Mouse (Mus musculus) kidney, adult 18-20 months (tissue): Measurements from ENCODE around the gene Fam111a.
A peak's percentile ranks its signal among the peaks of the same experiment; 100 is the strongest.
"Not testable (repeated sequence)": the region's sequence is repeated elsewhere in the genome, so short reads cannot be mapped to it uniquely, and the experiment has no call there.

ENCODE experiments used
- DNase-seq: peaks from one replicate; pipeline ENCODE4 v3.0.0; 2021

Fam111a gene

DNA sequence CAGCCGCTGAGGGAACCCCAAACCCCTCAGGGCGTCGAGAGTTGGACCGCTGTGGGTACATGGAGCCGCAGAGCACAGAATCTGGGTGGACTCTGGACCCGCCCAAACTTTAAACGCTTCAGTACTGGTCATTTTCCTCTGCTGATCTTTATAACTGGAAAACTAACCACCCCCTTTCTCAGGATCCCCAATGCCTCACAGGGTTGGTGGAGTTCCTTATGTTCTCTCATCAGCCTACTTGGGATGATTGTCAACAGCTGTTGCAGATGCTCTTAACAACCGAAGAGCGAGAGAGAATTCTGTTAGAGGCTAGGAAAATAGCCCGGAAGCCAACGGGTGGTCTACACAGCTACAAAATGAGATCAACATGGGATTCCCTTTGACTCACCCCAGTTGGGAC, at the start of gene Fam111a:
TSS of gene Fam111a (plus strand) at position 301 of the 400 bp plus-strand sequence.
- DNase-seq, result not testable (repeated sequence)

DNA sequence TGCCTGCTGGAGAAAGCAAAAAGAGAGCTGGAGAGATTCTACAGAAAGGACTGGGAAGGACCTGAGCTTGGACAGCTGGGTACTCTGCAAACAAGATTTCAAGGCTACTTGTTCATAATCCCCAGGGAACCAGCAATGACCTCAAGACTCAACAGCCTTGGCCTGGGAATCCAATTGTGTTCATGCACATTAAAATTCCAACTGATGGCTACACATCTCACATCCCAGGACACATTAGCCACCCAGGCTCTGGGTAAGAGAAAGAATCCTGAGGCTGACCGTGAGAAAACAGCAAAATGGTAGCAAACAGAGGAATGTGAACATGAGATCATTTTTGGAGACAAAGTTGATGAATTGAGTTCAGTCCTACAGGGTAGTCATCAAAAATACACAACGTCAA, 49.3 kb upstream of the Fam111a start:
- no peak for DNase-seq

DNA sequence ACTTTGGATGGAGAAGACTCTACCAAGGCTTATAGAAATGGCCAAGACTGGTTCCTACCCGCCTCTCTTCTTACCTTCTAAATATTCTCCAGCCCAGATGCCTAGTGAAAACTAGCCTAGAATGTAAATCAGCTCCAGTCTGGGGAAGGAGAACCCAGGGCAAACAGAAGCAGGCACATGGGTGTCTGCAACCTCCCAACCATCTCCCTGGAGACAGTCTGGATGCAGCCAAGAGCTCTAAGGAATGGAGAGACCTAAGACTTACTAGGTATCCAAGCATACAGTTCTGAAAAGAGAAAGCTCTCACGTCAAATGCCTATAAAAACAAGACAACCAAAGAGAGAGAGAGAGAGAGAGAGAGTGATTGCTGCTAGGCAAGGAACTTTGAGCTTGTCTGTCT, 47.6 kb upstream of the Fam111a start:
- DNase-seq, result no peak

DNA sequence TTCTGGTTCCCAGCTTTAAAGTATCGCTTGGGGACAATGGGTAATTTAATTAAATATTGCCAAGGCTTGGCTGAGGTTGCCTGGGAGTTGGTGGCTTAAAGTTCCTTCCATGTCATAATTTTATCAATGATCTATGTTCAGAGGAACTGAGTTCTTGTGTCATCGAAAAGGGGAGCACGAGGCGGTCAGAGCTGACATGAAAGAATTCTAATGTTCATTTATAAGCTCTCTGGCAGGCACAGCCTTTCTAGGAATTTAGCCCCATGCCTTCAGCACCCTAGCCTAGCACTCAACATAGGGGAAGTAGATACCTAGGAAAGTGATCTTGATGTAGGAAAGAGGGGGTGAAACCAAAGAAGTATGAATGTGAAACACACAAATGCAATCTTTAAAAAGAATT, 47.2 kb upstream of the Fam111a start:
- no peak for DNase-seq

DNA sequence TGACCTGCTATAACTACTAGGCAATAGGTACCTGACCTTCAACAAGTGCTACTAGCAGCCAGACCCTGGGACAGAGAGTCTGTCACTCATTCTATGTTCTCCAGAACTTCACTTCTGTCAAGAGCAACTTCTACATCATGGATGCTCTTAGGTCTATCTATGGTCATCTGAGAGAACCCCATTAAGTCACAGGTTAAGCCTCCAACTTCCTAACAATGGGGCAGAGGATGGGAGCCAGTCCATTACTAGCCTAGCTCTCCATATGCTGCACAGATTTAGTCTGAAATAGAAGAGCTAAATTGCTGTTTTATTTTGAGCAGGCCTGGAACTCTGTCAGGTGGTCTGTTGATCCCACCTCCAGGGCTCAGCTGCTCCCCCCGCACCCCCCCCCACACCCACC, 46.6 kb upstream of the Fam111a start:
- DNase-seq, result no peak

DNA sequence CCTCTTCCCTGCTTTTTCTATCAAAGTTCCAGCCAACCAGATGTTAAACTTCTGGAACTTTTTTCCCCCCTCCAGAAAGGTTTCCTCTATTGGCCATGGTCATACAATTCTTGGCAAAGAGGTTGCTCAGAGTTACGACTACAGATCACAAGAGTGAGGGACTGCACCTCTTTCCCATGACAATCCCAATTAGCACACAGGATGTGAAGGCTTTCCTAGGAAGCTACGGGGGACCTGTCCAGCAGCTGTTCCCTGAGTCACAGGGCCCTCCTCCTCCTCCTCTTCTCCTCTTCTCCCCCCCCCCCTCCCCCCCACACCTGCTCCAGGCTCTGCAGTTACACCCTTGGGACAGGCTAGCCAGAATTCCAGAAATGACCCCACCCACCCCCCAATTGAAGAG, 46.1 kb upstream of the Fam111a start:
- no peak for DNase-seq

DNA sequence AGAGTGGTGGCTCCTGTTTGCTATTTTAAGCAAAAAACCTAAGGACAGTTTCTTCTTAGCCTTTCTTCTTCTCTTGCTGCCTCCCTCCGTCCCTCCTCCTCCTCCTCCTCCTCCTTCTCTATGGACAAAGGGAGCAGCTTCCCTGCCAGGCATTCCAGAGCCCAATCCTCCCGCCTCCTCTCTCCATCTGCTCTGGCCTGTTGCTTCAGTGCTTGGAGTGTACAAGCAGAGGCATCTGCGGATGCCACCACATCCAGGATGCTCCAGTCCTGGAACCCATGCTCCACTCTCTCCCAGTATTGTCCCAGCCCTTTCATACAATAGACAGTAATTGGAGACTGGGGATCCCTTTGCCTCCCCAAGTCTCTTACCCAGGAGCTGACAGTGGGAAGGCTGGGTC, 45.4 kb upstream of the Fam111a start:
- no peak for DNase-seq

DNA sequence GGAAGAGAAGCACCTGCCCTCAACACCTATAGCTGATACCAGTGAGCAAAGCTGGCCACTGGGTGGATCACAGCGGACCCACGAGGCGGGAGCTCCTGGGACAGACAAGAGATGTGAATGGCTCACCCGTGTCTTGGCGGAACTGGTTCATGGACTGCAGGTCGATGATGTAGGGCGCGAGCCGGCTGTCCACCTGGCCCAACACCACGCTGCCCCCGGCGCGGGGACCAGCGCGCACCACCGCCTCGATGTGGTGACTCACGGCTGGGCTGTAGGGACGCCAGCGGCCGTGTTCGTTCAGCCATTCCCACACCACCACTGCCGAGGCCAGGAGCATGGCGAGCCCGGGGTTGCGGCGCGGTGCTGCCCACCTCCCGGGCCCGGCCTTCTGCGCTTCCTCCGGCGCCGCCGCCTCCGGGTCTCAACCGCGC, 44.6 kb upstream of the Fam111a start:
- peak; percentile 57 for DNase-seq

DNA sequence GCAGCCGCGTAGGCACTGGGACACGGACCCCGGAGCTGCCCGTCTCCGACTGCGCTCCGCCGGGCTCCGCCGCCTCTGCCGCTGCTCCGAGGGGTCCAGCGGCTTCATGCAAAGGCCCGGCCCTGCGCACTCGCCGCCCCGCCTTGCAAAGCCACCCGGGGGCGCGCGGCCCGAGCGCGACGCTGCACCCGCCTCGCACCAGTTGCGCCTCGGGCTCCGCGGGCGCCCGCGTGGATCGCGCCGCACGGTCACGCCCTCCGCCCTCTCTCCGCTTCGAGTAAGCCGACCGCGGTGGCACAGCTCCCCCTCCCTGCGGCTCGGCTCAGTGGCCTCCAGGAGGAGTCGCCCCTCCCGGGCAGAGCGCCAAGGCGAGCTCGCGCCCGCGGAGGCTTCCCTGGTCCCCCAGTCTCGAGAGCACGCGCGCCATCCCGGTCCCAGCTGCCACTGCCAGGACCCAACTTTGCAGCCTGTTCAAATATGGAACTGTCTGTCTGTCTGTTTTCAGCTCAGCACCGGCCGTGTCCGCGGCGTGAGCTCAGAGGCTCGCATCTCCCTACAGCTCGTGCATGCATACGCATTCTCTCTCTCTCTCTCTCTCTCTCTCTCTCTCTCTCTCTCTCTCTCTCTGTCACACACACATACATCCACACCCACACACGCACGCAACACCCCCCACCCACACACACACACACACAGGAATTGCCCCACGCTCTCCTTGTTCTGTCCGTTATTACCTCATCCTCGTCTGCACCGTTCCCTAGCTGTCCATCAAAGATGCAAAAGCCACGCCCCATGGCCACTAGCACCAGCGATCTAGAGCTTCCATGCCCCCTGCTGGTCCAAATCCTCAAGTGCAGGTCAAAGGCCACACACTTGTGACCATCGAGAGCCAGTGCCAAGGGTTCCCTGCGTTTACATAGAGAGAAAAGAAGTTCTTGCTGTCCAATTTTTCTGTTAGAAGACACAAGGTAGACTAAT, 43.9 kb upstream of the Fam111a start, which contains the start of gene Dtx4:
TSS of gene Dtx4 (minus strand) at position 85 of the 978 bp plus-strand sequence.
- DNase-seq, result peak; percentile 97

DNA sequence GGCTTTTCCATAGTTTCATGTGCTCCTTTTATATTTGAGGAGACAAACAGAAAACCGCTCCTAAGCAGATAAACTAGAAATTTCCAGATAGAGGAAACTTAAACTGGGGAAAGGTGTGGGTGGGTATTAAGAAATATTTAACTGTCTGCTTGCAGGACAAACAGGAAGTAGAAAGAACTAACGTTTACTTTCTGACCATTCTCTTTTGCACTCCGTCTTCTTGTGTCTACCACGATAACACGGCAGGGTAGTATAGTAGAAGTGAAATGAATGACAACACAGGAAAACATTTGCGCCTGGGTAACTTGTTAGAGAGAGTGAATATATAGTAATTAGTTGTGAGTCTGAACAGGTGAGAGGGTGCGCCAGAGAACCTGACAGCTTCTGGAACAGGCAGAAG, 42.8 kb upstream of the Fam111a start:
- DNase-seq, result no peak

DNA sequence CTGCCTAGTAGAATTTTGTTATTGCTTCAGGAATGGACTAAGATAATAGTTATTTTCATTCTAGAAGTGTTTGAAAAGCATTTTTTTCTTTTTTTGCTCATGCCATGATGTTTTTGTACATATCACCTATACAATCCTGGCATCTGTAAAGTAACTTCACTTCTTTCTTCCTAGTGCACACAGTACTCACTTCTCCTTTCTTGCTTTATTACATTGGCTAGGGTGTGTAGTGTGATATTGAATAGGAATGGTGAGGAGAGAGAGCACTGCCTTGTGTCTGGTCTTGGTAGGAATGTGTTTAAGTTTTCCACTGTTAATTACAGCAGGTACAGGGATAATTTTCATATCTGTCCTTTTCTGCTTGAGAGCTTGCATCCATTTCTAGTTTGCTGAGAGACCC, 30.9 kb upstream of the Fam111a start:
- DNase-seq, result no peak

DNA sequence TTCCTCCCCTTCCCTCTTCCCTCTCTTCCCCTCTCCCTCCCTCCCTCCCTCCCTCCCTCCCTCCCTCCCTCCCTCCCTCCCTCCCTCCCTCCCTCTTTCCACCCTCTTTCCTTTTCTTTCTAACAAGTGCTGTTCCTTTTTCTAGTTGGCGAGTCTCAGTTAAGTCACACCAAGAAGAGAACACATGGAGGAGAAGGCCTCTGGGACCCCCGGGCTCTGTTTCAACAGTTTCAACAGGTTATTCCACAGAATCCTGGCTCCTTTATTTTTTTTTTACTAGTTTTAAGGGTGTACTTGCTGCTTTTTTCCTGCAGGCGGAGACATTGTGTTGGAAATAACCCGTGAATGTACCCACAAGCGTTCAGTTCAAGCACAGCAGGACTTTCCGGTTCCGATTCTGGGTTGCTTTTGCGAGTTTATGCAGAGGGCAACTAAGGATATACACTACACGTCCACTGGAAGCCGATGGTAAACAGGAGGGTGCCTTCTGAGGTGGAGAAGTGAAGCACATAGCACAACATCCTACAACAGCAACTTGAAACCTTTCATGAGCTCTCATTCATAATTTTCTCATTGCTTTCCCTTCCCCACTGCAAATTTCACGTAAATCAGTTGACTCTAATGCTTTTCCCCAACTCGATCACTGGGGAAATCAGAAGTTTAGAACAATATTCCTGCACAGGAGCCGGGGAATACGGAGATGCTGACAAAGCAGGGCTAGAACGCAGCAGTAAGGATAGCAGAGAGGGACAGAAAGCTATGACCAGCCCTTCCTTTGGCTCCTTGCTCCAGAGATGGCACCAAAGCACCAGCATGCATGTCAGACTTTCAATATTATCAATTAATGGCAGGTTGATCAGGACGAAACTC, 27.6 kb upstream of the Fam111a start:
- DNase-seq, result peak; percentile 68

DNA sequence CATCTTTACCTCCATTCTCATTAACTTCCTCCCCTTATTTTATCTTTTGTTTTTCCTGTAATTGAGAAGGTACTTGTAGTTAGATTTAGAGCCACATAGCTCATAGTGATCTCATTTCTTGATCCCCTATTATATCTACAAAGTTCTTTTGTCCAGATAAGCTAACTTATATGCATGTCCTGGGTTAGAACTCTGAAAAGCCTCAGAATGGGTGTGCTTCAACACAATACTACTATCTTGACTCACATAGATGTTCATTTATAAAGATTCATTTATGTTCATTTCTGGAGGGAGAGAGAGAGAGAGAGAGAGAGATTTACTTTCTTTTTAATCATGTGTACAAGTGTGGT, 27.0 kb upstream of the Fam111a start:
- DNase-seq, result no peak

DNA sequence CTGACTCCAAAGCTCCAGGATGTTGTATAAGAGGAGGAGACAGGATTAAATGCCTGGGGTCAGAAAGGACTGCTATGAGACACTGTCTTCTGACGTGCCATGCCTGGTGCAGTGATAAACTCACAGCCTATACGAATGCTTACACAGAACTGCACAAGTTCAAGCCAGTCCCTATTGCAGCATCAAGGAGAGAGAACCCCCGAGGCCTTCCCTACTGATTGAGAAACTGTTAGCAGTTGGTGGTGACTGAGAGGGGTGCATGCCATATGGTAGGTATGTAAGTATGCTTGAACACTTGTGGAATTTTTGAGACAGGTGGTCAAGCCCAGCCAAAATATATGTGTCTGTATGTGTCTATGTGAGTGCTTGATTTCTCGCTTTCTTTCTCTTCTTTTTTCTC, 22.2 kb upstream of the Fam111a start:
- DNase-seq, result no peak

DNA sequence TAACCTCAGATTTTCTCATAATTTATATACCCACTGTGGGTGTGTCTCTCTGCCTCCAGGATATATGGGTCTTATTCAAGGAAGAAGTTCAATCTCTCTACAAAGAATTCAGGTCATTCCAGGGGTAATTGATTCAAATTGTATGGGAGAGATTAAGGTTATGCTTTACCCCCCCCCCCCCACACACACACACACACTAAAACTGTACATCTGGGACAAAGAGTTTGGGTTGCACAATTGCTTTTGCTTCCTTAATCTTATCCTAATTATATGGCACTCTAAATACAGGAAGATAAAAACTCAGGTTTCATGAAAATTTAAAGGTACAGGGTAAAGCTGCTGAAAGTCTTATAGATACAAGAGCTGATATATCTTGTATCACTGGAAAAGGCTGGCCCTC, 8.4 kb upstream of the Fam111a start:
- DNase-seq, result no peak

DNA sequence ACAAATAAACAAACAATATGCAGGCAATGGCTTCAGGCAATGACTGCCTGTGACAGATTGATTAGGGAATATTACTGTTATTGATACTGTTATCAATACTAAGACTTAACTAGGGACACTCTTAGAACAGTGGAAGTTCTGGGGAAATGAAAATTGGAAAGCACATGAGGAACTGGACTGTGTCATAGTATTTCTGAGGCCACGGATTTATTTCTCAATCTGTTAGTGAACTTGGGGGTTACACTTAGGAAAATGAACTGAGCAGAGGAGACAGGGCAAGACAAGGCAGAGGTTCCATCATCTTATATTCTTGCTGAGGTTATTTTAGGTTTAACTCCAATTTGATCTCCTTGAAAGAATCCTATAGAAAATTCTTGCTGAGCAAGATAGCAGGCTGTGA, 5.6 kb upstream of the Fam111a start:
- DNase-seq, result no peak

DNA sequence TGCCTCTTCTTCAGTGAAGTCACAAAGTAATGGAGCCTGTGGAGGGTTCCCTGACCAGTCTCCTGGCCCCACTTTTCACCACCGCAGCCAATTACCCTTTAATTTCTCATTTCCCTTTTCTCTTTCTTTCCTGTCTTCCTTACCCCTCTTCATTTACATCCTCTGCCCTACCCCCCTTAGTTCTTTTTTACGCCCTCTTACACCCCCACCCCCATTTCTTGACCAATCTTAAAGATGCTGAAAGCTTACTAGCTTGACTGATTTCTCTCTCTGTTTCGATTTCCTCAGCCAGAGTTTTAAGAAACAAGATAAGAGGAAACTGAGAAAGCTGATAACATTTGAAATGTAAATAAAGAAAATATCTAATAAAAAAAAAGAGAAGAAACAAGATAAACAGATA, 4.8 kb upstream of the Fam111a start:
- no peak for DNase-seq

DNA sequence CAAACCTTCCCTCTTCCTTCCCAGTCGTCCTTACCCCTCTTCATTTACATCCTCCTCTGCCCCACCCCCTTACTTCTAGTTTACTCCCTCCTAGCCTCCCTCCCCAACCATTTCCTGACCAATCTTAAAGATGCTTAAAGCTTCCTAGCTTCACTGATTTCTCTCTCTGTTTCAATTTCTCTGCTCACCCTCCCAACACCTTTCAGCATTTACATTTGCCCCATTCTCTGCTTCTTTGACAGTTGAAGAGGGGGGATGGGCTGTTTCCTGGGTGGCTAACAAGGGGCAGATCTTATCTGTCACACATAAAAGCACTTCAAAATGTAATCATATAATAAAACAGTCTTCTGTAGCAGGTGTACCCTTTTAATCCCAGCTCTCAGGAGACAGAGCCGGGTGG, 3.9 kb upstream of the Fam111a start:
- no peak for DNase-seq

DNA sequence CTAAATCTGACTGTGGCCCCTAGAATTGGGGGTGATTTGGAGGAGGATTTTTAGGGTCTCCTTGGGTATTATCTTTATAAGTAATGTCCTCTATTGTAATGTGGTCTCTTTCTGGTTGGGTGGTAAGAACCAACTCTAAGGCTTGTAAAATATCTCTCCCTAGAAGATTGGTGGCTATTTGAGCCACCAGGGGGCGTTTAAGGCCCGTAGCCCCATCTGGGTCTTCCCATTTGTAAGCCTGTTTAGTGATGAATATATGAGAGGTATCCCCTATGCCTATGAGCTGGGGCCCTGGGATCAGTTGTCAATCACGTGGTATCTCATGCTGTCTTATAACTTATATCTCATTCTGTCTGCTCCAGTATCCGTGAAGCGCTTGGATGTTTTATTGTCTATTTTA, 3.6 kb downstream of the Fam111a start:
- DNase-seq, result peak; percentile 14

DNA sequence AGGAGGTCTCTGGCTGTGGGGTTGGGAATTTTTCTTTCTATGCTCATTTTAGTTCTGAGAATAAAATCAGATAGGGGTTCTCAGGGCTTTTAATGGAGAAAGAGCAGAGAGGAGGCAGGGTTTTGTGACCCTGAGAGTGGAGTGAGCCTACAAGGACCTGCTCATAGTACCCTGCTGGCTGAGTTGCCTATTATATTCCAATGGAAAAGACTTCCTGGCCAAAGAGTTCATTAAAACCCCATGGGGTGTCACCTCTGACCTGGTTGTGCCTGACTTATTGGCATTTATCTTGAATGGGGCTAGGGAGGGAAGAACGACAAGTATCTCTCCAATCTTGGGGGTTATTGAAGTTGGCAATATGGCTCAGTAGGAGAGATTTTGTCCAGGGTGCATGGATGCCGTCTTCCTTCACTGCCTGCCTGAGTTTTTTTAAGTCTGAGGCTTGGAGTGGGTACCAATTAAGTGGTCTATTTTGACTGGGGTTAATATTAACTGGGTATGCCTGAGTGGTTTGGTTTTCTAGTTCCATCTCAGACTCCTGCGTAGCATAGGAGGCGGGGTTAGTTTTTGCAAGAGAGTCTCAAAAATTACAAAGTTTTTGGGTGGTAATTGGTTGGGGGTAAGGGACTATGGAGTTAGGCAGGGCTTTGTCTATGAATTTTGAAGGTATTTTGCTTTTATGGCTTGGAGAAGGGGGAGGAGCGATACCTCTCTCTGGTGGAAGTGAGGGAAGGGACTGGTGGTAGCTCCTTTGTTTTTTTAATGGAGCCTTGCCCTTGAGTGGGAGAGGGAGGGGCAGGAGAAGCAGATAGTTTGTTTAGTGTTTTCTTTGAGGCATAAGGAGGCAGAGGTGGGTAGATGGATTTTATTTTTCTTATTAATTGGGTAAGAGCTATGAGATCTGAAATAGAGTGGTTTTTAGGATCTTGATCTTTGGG, 4.7 kb downstream of the Fam111a start:
- peak; percentile 17 for DNase-seq

DNA sequence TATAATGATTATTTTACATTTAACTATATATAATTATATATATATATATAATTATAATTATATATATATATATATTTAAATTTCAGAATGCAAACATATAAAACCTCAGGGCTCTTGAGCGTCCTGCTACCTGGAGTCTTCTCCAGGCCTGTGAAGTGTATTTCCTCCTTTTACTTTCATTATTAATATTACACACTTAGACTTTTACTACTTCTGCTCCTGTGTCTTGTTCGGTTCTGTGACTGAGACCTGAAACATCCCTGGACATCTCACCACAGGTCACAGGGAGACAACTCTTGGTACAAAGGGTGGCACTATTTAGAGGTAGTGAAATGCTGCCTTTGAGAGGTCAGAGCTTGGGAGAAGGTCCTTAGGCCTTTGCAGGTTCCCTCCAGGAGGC, 10.8 kb downstream of the Fam111a start:
- no peak for DNase-seq

DNA sequence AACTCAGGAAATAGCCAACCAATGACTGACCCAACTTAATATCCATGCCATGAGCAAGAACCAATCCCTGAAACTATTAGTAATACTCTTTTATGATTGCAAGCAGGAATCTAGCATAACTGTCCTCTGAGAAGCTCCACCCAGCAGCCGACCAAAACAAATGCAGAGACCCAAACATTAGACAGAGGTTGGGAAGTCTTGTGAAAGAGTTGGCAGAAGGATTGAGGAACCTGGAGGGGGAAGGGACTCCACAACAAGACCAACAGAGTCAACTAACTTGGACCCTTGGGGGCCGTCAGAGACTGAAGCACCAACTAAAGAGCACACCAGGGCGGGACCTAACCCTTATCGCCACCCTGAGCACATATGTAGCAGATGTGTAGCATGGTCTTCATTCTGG, 12.7 kb downstream of the Fam111a start:
- DNase-seq, result no peak

DNA sequence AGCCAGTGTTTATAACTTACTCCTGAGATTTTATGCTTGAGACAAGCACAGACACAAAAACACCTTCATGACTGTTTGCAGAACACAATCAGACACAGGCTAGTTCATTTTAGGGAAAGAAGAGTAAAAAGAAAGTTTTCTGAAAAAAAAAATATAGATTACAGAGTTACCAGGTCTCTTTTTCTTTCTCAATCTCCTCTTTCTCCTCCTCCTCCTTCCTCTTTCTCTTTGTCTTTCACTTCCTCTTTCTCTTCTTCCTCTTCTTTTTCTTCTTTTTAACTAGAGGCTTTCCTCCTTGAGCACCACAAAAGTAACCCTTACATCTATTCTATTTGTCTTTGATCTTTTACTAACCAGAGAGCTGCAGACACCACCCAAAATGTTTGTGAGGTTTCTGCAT, 18.7 kb downstream of the Fam111a start:
- no peak for DNase-seq
